Mouse (Mus musculus) intestine, embryonic 15.5 days (tissue): Measurements from ENCODE around the gene Yrdc. TPM values are rescaled to one million over a fixed set of nuclear protein-coding genes. Genes with fewer than 3 reads are reported as not detected.
A peak's percentile ranks its signal among the peaks of the same experiment; 100 is the strongest.

Experiments
- ATAC-seq: fragments of 200-750 bp; cut with Nextera tagmentation; 2 replicates; pipeline ENCODE4 v1.8.0; 2017; ENCODE audit warnings: moderate TSS enrichment, moderate library complexity
- H3K27ac ChIP-seq: fragments of 300-500 bp; sonication (generic); 2 replicates; pipeline ENCODE4 v1.5.1; 2015; ENCODE audit warnings: mild to moderate bottlenecking, inconsistent platforms
- H3K27me3 ChIP-seq: fragments of 300-500 bp; sonication (generic); replicated peaks from 2 replicates; pipeline ENCODE4 v1.6.1; 2015; ENCODE audit warnings: inconsistent platforms
- H3K36me3 ChIP-seq: fragments of 300-500 bp; sonication (generic); 2 replicates; pipeline ENCODE4 v1.6.1; 2015; ENCODE audit warnings: inconsistent platforms
- H3K4me1 ChIP-seq: fragments of 300-500 bp; sonication (generic); replicated peaks from 2 replicates; pipeline ENCODE4 v1.6.1; 2015; ENCODE audit warnings: inconsistent platforms
- H3K4me2 ChIP-seq: fragments of 300-500 bp; sonication (generic); replicated peaks from 2 replicates; pipeline ENCODE4 v1.6.1; 2015; ENCODE audit warnings: mild to moderate bottlenecking, inconsistent platforms
- H3K4me3 ChIP-seq: fragments of 300-500 bp; sonication (generic); replicated peaks from 2 replicates; pipeline ENCODE4 v1.5.1; 2015; ENCODE audit warnings: inconsistent platforms
- H3K9ac ChIP-seq: fragments of 300-500 bp; sonication (generic); 2 replicates; pipeline ENCODE4 v1.6.1; 2015; ENCODE audit warnings: inconsistent platforms
- H3K9me3 ChIP-seq: fragments of 300-500 bp; sonication (generic); 2 replicates; pipeline ENCODE4 v1.6.1; 2016; ENCODE audit warnings: inconsistent platforms
- WGBS: fragments of 180-500 bp; shearing (Covaris S2); methylation state at CpG from one replicate; pipeline ENCODE4 v1.1.7; 2015; 5-methylcytosine and 5-hydroxymethylcytosine counted together
- polyA plus RNA-seq: library from polyadenylated mRNA; unstranded; fragments of >200 nt; fragmentation: Nextera tagmentation; extraction: Ambion mirVana; gene quantifications from 2 replicates; pipeline ENCODE4 v1.2.1, GENCODE M21; 2015

Gene Yrdc
- polyA plus RNA-seq, result 32.0 and 36.6 TPM in 2 replicates

- 1% methylated on average over 78 of the region's 90 CpGs for WGBS
- ATAC-seq, result peak; percentile 97
These were observed at the start of gene Yrdc for GRCm38 (mm10) chr4:124850261-124850913. Gene Yrdc, plus strand, starts transcription at chr4:124850679.

GRCm38 (mm10) chr4:124801552-124802308, 48.7 kb upstream of the Yrdc start, which contains the start of gene Mtf1:
Gene Mtf1, plus strand, starts transcription at chr4:124802104.
- peak within 1 kb of the TSS; percentile 97 for H3K27ac ChIP-seq
- peak within 1 kb of the TSS; percentile 76 for H3K4me2 ChIP-seq
- peak within 1 kb of the TSS; percentile 94 for H3K9ac ChIP-seq
- peaks cover 19% of the 10 kb centered on the region; the same call in 1 of the 2 replicates for H3K36me3 ChIP-seq
- H3K4me1 ChIP-seq, result peaks cover 7% of the 10 kb centered on the region; the same call in 1 of the 2 replicates
- peak within 1 kb of the TSS; percentile 82 for H3K4me3 ChIP-seq
- ATAC-seq, result peak; percentile 91
- H3K9me3 ChIP-seq, result no peaks in the 10 kb centered on the region
- 4% methylated on average over 21 of the region's 21 CpGs for WGBS
- H3K27me3 ChIP-seq, result no peaks in the 10 kb centered on the region

More at GRCm38 (mm10) chr4:124850261-124850913, at the start of gene Yrdc:
- Histone ChIP-seq H3K4me2 (peak within 1 kb of the TSS; percentile 85), H3K9me3 (no peaks in the 10 kb centered on the region), H3K9ac (peak within 1 kb of the TSS; percentile 87), H3K27me3 (no peaks in the 10 kb centered on the region), H3K4me1 (peaks cover 18% of the 10 kb centered on the region), H3K4me3 (peak within 1 kb of the TSS; percentile 96), H3K36me3 (peaks cover 7% of the 10 kb centered on the region; the same call in 1 of the 2 replicates), H3K27ac (peak within 1 kb of the TSS; percentile 92)

GRCm38 (mm10) chr4:124802309-124803260, 47.9 kb upstream of the Yrdc start:
- peaks cover 19% of the 10 kb centered on the region; the same call in 1 of the 2 replicates for H3K36me3 ChIP-seq
- WGBS, result under 1% methylated on average over 53 of the region's 53 CpGs
- peaks cover 7% of the 10 kb centered on the region; the same call in 1 of the 2 replicates for H3K4me1 ChIP-seq
- H3K27me3 ChIP-seq, result no peaks in the 10 kb centered on the region
- H3K27ac ChIP-seq, result peak overlapping the region; percentile 97
- peak; percentile 100 for ATAC-seq
- peak overlapping the region; percentile 76 for H3K4me2 ChIP-seq
- peak overlapping the region; percentile 94 for H3K9ac ChIP-seq
- H3K4me3 ChIP-seq, result peak overlapping the region; percentile 82
- no peaks in the 10 kb centered on the region for H3K9me3 ChIP-seq

- H3K4me3 ChIP-seq, result peak overlapping the region; percentile 82
- no peak overlapping the region for H3K27ac ChIP-seq
- H3K36me3 ChIP-seq, result peaks cover 13% of the 10 kb centered on the region; the same call in 1 of the 2 replicates
- 76% methylated on average over 6 of the region's 6 CpGs for WGBS
- no peaks in the 10 kb centered on the region for H3K27me3 ChIP-seq
- peak overlapping the region; percentile 70 for H3K4me2 ChIP-seq
- H3K9ac ChIP-seq, result peak overlapping the region; percentile 73; the same call in 1 of the 2 replicates
- H3K9me3 ChIP-seq, result no peaks in the 10 kb centered on the region
- peaks cover 8% of the 10 kb centered on the region; the same call in 1 of the 2 replicates for H3K4me1 ChIP-seq
- ATAC-seq, result no peak
These were observed 47.1 kb upstream of the Yrdc start for GRCm38 (mm10) chr4:124803406-124803805.

GRCm38 (mm10) chr4:124808511-124808910, 42.0 kb upstream of the Yrdc start:
- Histone ChIP-seq H3K27ac (no peak overlapping the region), H3K27me3 (no peaks in the 10 kb centered on the region), H3K9me3 (no peaks in the 10 kb centered on the region), H3K4me2 (no peak overlapping the region), H3K4me3 (no peak overlapping the region), H3K4me1 (peaks cover 4% of the 10 kb centered on the region; the same call in 1 of the 2 replicates), H3K9ac (no peak overlapping the region), H3K36me3 (peaks cover 16% of the 10 kb centered on the region; the same call in 1 of the 2 replicates)
- 81% methylated on average over 5 of the region's 5 CpGs for WGBS
- no peak for ATAC-seq

- peaks cover 16% of the 10 kb centered on the region; the same call in 1 of the 2 replicates for H3K36me3 ChIP-seq
- no peaks in the 10 kb centered on the region for H3K27me3 ChIP-seq
- H3K27ac ChIP-seq, result no peak overlapping the region
- ATAC-seq, result no peak
- no peaks in the 10 kb centered on the region for H3K9me3 ChIP-seq
- no peak overlapping the region for H3K4me2 ChIP-seq
- H3K9ac ChIP-seq, result no peak overlapping the region
- 0 out of 2 replicates have a peak, but pooled peaks cover 3% of the 10 kb centered on the region for H3K4me1 ChIP-seq
- WGBS, result 75% methylated on average over 9 of the region's 9 CpGs
- no peak overlapping the region for H3K4me3 ChIP-seq
These were observed 41.2 kb upstream of the Yrdc start for GRCm38 (mm10) chr4:124809136-124809883.

GRCm38 (mm10) chr4:124810056-124810455, 40.4 kb upstream of the Yrdc start:
- ATAC-seq, result no peak
- Histone ChIP-seq H3K27ac (no peak overlapping the region), H3K27me3 (no peaks in the 10 kb centered on the region), H3K4me3 (no peak overlapping the region), H3K4me1 (0 out of 2 replicates have a peak, but pooled peaks cover 3% of the 10 kb centered on the region), H3K36me3 (peaks cover 9% of the 10 kb centered on the region; the same call in 1 of the 2 replicates), H3K9ac (no peak overlapping the region), H3K4me2 (no peak overlapping the region), H3K9me3 (no peaks in the 10 kb centered on the region)
- WGBS, result 83% methylated on average over 7 of the region's 7 CpGs

GRCm38 (mm10) chr4:124811347-124811975, 39.0 kb upstream of the Yrdc start:
- H3K9me3 ChIP-seq, result no peaks in the 10 kb centered on the region
- 71% methylated on average over 9 of the region's 9 CpGs for WGBS
- H3K4me2 ChIP-seq, result no peak overlapping the region
- peaks cover 6% of the 10 kb centered on the region; the same call in 1 of the 2 replicates for H3K36me3 ChIP-seq
- H3K9ac ChIP-seq, result no peak overlapping the region
- no peak overlapping the region for H3K27ac ChIP-seq
- no peak for ATAC-seq
- H3K27me3 ChIP-seq, result no peaks in the 10 kb centered on the region
- 0 out of 2 replicates have a peak, but pooled peaks cover 3% of the 10 kb centered on the region for H3K4me1 ChIP-seq
- no peak overlapping the region for H3K4me3 ChIP-seq

- H3K9ac ChIP-seq, result no peak overlapping the region
- no peak for ATAC-seq
- no peaks in the 10 kb centered on the region for H3K9me3 ChIP-seq
- H3K27ac ChIP-seq, result no peak overlapping the region
- peaks cover 6% of the 10 kb centered on the region; the same call in 1 of the 2 replicates for H3K36me3 ChIP-seq
- H3K27me3 ChIP-seq, result no peaks in the 10 kb centered on the region
- peaks cover 11% of the 10 kb centered on the region for H3K4me1 ChIP-seq
- H3K4me2 ChIP-seq, result no peak overlapping the region
- H3K4me3 ChIP-seq, result no peak overlapping the region
- WGBS, result 93% methylated on average over 11 of the region's 11 CpGs
These were observed 34.6 kb upstream of the Yrdc start for GRCm38 (mm10) chr4:124815901-124816300.

- no peak overlapping the region for H3K4me2 ChIP-seq
- H3K27me3 ChIP-seq, result no peaks in the 10 kb centered on the region
- H3K36me3 ChIP-seq, result peaks cover 6% of the 10 kb centered on the region; the same call in 1 of the 2 replicates
- no peak overlapping the region for H3K4me3 ChIP-seq
- WGBS, result 25% methylated on average over 6 of the region's 6 CpGs
- peaks cover 11% of the 10 kb centered on the region for H3K4me1 ChIP-seq
- H3K27ac ChIP-seq, result no peak overlapping the region
- H3K9ac ChIP-seq, result no peak overlapping the region
- H3K9me3 ChIP-seq, result no peaks in the 10 kb centered on the region
- peak; percentile 95 for ATAC-seq
These were observed 32.7 kb upstream of the Yrdc start for GRCm38 (mm10) chr4:124817803-124818202.
